Mouse (Mus musculus) right cerebral cortex, postnatal 25 days (tissue): ENCODE data around the gene Col13a1.

Source experiments
- DNase-seq: peaks from one replicate; pipeline ENCODE4 v3.0.0; 2022

The Col13a1 gene

GRCm38 (mm10) chr10:61967207-61967606 is 11.7 kb downstream of the Col13a1 start:
- no peak for DNase-seq

GRCm38 (mm10) chr10:61965386-61965841 is 13.5 kb downstream of the Col13a1 start:
- no peak for DNase-seq

- no peak for DNase-seq
Measured at GRCm38 (mm10) chr10:61956718-61957117, 22.2 kb downstream of the Col13a1 start.

GRCm38 (mm10) chr10:61953916-61954315 is 25.0 kb downstream of the Col13a1 start:
- DNase-seq: no peak

GRCm38 (mm10) chr10:61949542-61949941 is 29.4 kb downstream of the Col13a1 start:
- DNase-seq: peak; percentile 11

- DNase-seq: no peak
Measured at GRCm38 (mm10) chr10:61944386-61944785, 34.5 kb downstream of the Col13a1 start.

GRCm38 (mm10) chr10:61943480-61943879 is 35.4 kb downstream of the Col13a1 start:
- no peak for DNase-seq

- DNase-seq: no peak
Measured at GRCm38 (mm10) chr10:61942719-61943118, 36.2 kb downstream of the Col13a1 start.

GRCm38 (mm10) chr10:61936211-61937121 is 42.4 kb downstream of the Col13a1 start:
- no peak for DNase-seq

GRCm38 (mm10) chr10:61931678-61932077 is 47.2 kb downstream of the Col13a1 start:
- DNase-seq: no peak

- DNase-seq: no peak
Measured at GRCm38 (mm10) chr10:61929901-61930300, 49.0 kb downstream of the Col13a1 start.

GRCm38 (mm10) chr10:61928725-61929651 is 49.9 kb downstream of the Col13a1 start:
- no peak for DNase-seq

- no peak for DNase-seq
Measured at GRCm38 (mm10) chr10:61925691-61926090, 53.2 kb downstream of the Col13a1 start.

GRCm38 (mm10) chr10:61920655-61921365 is 58.1 kb downstream of the Col13a1 start:
- DNase-seq: no peak

- no peak for DNase-seq
Measured at GRCm38 (mm10) chr10:61919924-61920654, 58.8 kb downstream of the Col13a1 start.

- no peak for DNase-seq
Measured at GRCm38 (mm10) chr10:61919496-61919895, 59.4 kb downstream of the Col13a1 start.

GRCm38 (mm10) chr10:61917066-61917465 is 61.8 kb downstream of the Col13a1 start:
- no peak for DNase-seq

GRCm38 (mm10) chr10:61911770-61912169 is 67.1 kb downstream of the Col13a1 start:
- no peak for DNase-seq

- DNase-seq: no peak
Measured at GRCm38 (mm10) chr10:61909004-61909403, 69.9 kb downstream of the Col13a1 start.

GRCm38 (mm10) chr10:61906226-61906625 is 72.7 kb downstream of the Col13a1 start:
- no peak for DNase-seq

GRCm38 (mm10) chr10:61905308-61905707 is 73.6 kb downstream of the Col13a1 start:
- no peak for DNase-seq

- DNase-seq: no peak
Measured at GRCm38 (mm10) chr10:61898116-61898515, 80.8 kb downstream of the Col13a1 start.
